Mouse (Mus musculus): ENCODE results near the gene Tnr.

GRCm38 (mm10) chr1:159833646-159834338 is 310.2 kb downstream of the Tnr start:
- TF ChIP-seq CTCF (conservative IDR thresholded peaks at IDR 0.05 in 1 of 2, IDR thresholded peaks at IDR 0.05 in 1 of 2; ENCODE audit: low read depth in 2 of 2, low read length in 2 of 2) (no peak), POLR2A (IDR thresholded peaks at IDR 0.05; ENCODE audit: low read depth, low read length) (no peak), MAZ (IDR thresholded peaks at IDR 0.05; ENCODE audit: low read depth, low read length) (no peak), EP300 (IDR thresholded peaks at IDR 0.05; ENCODE audit: low read length) (no peak), ZMIZ1 (IDR thresholded peaks at IDR 0.05; ENCODE audit: low read depth, low read length) (no peak), MEF2A (IDR thresholded peaks at IDR 0.05; ENCODE audit: borderline replicate concordance, low read depth, low read length) (no peak), NRF1 (IDR thresholded peaks at IDR 0.05; ENCODE audit: low read depth, low read length) (no peak), RCOR1 (conservative IDR thresholded peaks at IDR 0.05; ENCODE audit: low read depth, low read length) (no peak), E2F4 (IDR thresholded peaks at IDR 0.05; ENCODE audit: insufficient replicate concordance, low read depth, low read length) (no peak), USF1 (IDR thresholded peaks at IDR 0.05; ENCODE audit: low read depth, low read length) (no peak), TCF12 (IDR thresholded peaks at IDR 0.05; ENCODE audit: low read depth, low read length) (no peak), USF2 (conservative IDR thresholded peaks at IDR 0.05; ENCODE audit: low read depth, low read length) (no peak), RAD21 (IDR thresholded peaks at IDR 0.05; ENCODE audit: low read depth, low read length) (no peak), MAFK (IDR thresholded peaks at IDR 0.05; ENCODE audit: insufficient replicate concordance, low read length) (no peak)

Measured in CH12.LX (cell line).